Mouse (Mus musculus): Measurements from ENCODE around the gene Ptch1. TPM values are rescaled to one million over a fixed set of nuclear protein-coding genes. Genes with fewer than 3 reads are reported as not detected.

Gene Ptch1
- total RNA-seq, 2 experiments from 2014 or later = 37.3 to 49.6 TPM

GRCm38 (mm10) chr13:63496646-63497582, 76.5 kb downstream of the Ptch1 start, which contains the start of gene Fancc:
Gene Fancc, minus strand, starts transcription at chr13:63497278.
- no peak for DNase-seq

GRCm38 (mm10) chr13:63487707-63488042, 85.7 kb downstream of the Ptch1 start:
- no peak for DNase-seq

- DNase-seq = no peak
Measured at GRCm38 (mm10) chr13:63486791-63487706, 86.3 kb downstream of the Ptch1 start.

- DNase-seq = no peak
Measured at GRCm38 (mm10) chr13:63475356-63475755, 98.0 kb downstream of the Ptch1 start.

Other genes with a start within 250 kb of the Ptch1 start
- 10 to 100 TPM in 1 of 2 experiments, 1 to 10 TPM in 1; 9.1 to 10.9 TPM for gene Fancc, start 76.3 kb downstream of the Ptch1 start, total RNA-seq (2021)
- 10 to 100 TPM; 24.1 to 32.1 TPM for gene Ercc6l2, start 241.6 kb upstream of the Ptch1 start, total RNA-seq (2021)

Measured in adrenal gland, postnatal 36 days (tissue).